Mouse (Mus musculus): ENCODE data around the gene Ctnnd2. TPM values are rescaled to one million over a fixed set of nuclear protein-coding genes. Genes with fewer than 3 reads are reported as not detected.

The Ctnnd2 gene
- polyA plus RNA-seq, 1 experiment from 2014 or later, result 26.0 TPM

DNA sequence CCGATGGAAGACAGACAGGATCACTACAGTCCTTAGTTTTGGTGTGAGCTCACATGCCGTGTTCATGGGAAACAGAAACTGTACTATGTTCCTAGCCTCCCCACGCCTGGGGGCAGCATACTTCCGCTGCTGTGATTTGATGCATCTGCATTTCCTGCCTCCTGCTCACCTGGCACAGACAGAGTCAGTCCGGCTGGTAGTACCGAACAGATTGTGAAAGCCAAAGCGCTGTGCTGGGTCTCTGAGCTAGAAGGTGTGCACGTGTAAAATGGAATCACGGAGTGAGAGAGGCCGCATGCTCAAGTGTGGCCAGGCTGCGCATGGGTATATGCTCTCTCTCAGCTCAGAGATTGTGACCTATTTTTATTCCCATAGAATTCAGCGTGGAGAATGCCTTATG, 820.0 kb downstream of the Ctnnd2 start:
- Histone ChIP-seq H3K9me3 (no peaks in the 10 kb centered on the region), H3K27ac (no peak overlapping the region), H3K36me3 (no peaks in the 10 kb centered on the region), H3K4me3 (no peak overlapping the region), H3K27me3 (ENCODE audit: insufficient read depth, poor library complexity, severe bottlenecking) (no peaks in the 10 kb centered on the region), H3K4me1 (replicated peaks) (no peaks in the 10 kb centered on the region)
- DNase-seq (ENCODE audit: low spot score), result no peak
- WGBS, result 92% methylated on average over 12 of the region's 12 CpGs

DNA sequence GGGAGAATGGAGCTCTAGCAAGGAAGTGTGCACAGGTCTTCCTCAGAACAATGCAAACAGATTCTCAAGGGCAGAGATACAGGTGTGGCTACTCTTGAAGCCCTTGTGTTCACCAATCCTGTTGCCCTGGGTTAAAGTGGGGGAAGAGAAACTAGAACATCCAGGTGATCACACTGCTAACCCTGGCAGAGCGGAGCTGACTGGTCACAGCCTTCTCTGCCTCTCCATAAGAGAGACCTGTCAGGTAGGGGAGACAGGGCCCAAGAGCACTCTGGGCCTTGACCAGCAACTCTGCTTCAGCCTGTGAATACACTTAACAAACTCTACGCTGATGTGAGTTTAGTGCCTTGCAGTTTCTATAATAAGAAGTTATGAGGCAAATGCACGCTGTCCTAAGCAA, 820.5 kb downstream of the Ctnnd2 start:
- H3K27me3 ChIP-seq (ENCODE audit: insufficient read depth, poor library complexity, severe bottlenecking), result no peaks in the 10 kb centered on the region
- H3K27ac ChIP-seq, result no peak overlapping the region
- no peaks in the 10 kb centered on the region for H3K9me3 ChIP-seq
- no peak for DNase-seq (ENCODE audit: low spot score)
- 91% methylated on average over 3 of the region's 3 CpGs for WGBS
- H3K4me3 ChIP-seq, result no peak overlapping the region
- no peaks in the 10 kb centered on the region for H3K4me1 ChIP-seq (replicated peaks)
- no peaks in the 10 kb centered on the region for H3K36me3 ChIP-seq

DNA sequence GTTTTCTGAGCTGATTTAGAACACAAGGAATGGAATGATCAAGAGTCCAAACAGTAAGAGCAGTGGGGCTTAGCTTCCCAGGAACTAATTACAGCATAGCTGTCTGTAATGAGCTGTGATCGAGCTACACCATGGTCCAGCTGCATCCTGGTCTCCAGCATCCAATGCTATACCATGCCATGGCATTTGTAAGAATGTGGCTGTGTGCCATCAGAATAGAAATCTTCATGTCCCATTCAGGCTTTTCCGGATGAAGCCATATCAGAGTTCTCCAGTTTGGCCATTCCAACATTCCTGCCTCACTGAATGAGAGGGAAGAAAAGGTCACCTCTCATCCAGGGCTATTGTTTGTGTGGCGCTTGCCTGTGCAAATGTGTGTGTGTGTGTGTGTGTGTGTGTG, 823.0 kb downstream of the Ctnnd2 start:
- WGBS, result 80% methylated on average over 3 of the region's 3 CpGs
- Histone ChIP-seq H3K27me3 (ENCODE audit: insufficient read depth, poor library complexity, severe bottlenecking) (no peaks in the 10 kb centered on the region), H3K4me3 (no peak overlapping the region), H3K9me3 (no peaks in the 10 kb centered on the region), H3K27ac (no peak overlapping the region), H3K4me1 (replicated peaks) (no peaks in the 10 kb centered on the region), H3K36me3 (no peaks in the 10 kb centered on the region)
- no peak for DNase-seq (ENCODE audit: low spot score)

DNA sequence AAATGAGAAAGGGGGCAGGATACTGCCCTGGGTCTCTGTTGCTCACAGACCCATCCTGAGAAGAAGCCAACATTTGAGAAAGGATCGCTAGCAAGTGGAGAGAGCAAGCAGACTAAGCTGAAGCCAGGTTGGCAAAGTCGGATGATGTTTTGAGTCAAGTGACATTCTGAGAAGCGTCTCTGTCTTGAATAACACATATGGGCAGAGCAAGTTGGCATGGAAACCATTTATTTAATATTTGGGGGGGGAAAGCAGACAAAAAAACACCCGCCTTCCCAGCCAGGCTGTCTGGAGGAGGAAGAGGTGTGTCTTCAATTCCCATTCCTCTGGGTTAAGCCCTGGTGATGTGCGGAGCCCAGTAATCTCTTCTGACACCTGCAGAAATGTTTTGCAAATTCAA, 832.1 kb downstream of the Ctnnd2 start:
- Histone ChIP-seq H3K9me3 (no peaks in the 10 kb centered on the region), H3K4me1 (replicated peaks) (no peaks in the 10 kb centered on the region), H3K27ac (no peak overlapping the region), H3K4me3 (no peak overlapping the region), H3K36me3 (0 out of 2 replicates have a peak, but pooled peaks cover 9% of the 10 kb centered on the region), H3K27me3 (ENCODE audit: insufficient read depth, poor library complexity, severe bottlenecking) (no peaks in the 10 kb centered on the region)
- 85% methylated on average over 5 of the region's 5 CpGs for WGBS
- DNase-seq (ENCODE audit: low spot score), result no peak

DNA sequence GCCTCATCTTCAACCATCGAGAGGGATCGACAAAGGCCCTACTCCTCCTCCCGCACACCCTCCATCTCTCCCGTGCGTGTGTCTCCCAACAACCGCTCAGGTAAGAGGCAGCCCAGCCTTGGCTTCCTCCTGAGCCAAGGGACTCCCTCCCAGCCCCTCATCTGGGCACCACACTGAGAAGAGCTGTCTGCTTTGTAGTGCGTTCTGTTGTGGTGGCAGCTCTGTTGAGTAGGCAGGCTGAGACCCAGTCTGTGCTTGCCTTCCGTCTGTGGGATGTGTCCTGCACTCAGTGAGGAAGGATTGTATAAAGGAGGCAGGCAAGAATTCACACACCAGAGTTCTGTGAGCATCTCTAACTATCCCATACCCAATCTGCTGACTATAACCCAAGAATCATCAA, 832.6 kb downstream of the Ctnnd2 start:
- Histone ChIP-seq H3K27me3 (ENCODE audit: insufficient read depth, poor library complexity, severe bottlenecking) (no peaks in the 10 kb centered on the region), H3K9me3 (no peaks in the 10 kb centered on the region), H3K36me3 (0 out of 2 replicates have a peak, but pooled peaks cover 10% of the 10 kb centered on the region), H3K4me1 (replicated peaks) (no peaks in the 10 kb centered on the region), H3K27ac (no peak overlapping the region), H3K4me3 (no peak overlapping the region)
- no peak for DNase-seq (ENCODE audit: low spot score)
- WGBS, result 81% methylated on average over 8 of the region's 8 CpGs

DNA sequence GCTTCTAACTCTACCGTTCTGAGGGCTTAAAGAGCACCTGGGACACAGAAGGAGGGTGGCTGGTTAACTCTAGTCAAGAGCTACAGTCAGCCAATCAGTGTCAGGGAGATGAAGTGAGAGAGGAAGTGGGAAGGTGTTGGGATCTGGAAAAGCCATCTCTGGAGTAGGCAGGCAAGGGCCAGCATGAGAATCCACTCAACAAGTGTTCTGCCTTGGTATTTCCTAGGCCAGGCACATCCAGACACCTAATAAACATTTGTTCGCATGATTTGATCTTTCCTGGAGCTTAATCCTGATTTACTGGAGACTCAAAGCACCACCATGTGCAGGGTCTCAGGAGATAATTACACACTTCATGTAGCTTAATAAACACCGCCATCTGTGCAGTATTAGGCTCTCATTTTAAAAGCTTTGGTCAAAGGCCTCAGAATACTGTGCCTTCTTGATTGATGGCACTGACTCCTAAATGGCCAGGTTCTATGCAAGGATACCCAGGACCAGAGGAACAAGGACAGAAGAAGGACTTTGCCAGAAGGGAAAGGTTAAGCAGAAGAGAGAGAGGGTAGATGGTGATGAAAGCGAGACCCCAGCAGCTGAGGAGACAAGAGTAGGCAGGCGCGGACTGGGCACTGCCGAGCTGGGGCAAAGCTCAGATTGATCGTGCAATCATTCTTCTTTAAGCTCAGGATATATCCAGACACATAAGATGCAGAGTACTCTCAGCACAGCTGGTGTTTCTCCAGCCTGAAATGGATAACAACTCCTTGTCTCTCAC, 833.8 kb downstream of the Ctnnd2 start:
- WGBS, result 92% methylated on average over 8 of the region's 8 CpGs

DNA sequence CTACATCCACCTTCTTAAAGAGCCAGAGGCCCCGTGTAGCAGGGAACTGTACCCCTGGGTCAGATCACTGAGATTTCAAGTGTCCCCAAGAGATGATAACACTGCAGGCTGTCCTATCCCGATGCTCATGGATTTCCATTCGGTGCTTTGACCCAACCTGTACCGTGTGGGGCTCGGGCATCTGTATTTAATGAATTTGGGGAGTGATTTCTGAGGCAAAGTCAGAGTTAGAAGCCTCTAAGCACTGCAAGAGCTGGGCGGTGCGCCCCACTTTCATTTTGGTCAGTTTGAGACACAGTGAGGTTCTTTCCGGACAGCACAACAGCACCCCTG, 834.4 kb downstream of the Ctnnd2 start:
- WGBS, result 93% methylated on average over 8 of the region's 8 CpGs
- no peak for DNase-seq (ENCODE audit: low spot score)
- Histone ChIP-seq H3K27ac (no peak overlapping the region), H3K36me3 (0 out of 2 replicates have a peak, but pooled peaks cover 10% of the 10 kb centered on the region), H3K4me3 (no peak overlapping the region), H3K27me3 (ENCODE audit: insufficient read depth, poor library complexity, severe bottlenecking) (no peaks in the 10 kb centered on the region), H3K9me3 (no peaks in the 10 kb centered on the region), H3K4me1 (replicated peaks) (no peaks in the 10 kb centered on the region)

More for the DNA sequence above, 833.8 kb downstream of the Ctnnd2 start:
- no peak overlapping the region for H3K4me3 ChIP-seq
- H3K27me3 ChIP-seq (ENCODE audit: insufficient read depth, poor library complexity, severe bottlenecking), result no peaks in the 10 kb centered on the region
- H3K36me3 ChIP-seq, result 0 out of 2 replicates have a peak, but pooled peaks cover 10% of the 10 kb centered on the region
- no peaks in the 10 kb centered on the region for H3K9me3 ChIP-seq
- no peak for DNase-seq (ENCODE audit: low spot score)
- no peak overlapping the region for H3K27ac ChIP-seq
- no peaks in the 10 kb centered on the region for H3K4me1 ChIP-seq (replicated peaks)

DNA sequence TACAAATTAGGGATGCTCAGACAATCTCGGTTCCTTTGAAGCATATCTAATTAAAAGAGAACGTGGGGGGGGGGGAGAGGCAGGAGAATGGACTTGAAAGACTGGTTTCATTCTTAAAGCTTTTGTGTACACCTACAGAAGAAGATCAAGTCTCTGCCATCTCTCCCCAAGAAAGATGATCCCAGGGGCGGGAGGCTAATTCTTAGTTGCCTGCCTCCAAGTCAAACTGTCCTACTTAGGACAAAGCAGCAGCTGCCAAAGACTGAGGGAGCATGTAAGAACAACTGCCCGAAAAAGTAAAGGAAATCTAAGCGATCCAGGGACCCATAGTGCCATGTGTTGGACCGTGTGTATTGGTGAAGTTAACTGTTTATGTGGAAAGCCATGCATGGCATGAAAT, 836.2 kb downstream of the Ctnnd2 start:
- no peak overlapping the region for H3K27ac ChIP-seq
- no peak overlapping the region for H3K4me3 ChIP-seq
- H3K27me3 ChIP-seq (ENCODE audit: insufficient read depth, poor library complexity, severe bottlenecking), result no peaks in the 10 kb centered on the region
- WGBS, result 71% methylated on average over 6 of the region's 6 CpGs
- H3K36me3 ChIP-seq, result 0 out of 2 replicates have a peak, but pooled peaks cover 10% of the 10 kb centered on the region
- no peaks in the 10 kb centered on the region for H3K4me1 ChIP-seq (replicated peaks)
- DNase-seq (ENCODE audit: low spot score), result no peak
- no peaks in the 10 kb centered on the region for H3K9me3 ChIP-seq

DNA sequence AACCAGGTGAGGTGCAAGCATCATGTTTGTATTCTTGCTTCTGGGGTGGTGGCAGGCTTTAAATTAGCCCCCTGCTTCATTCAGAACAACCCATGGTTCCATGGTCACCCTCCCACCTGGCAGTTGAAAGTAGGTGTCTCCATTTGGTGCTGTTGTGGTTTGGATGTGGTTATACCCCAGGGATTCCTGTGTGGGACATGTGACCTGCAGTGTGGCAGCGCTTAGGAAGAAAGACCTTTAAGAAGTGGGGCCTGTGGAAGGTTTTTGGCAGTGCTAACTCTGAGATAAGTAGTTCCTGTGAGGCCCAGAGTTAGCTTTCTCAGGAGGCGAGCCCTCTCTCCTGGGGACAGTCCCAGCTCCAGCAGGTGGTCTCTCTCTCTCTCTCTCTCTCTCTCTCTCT, 848.4 kb downstream of the Ctnnd2 start:
- WGBS, result 70% methylated on average over 2 of the region's 2 CpGs
- no peaks in the 10 kb centered on the region for H3K9me3 ChIP-seq
- H3K27me3 ChIP-seq (ENCODE audit: insufficient read depth, poor library complexity, severe bottlenecking), result no peaks in the 10 kb centered on the region
- no peaks in the 10 kb centered on the region for H3K36me3 ChIP-seq
- H3K27ac ChIP-seq, result no peak overlapping the region
- H3K4me3 ChIP-seq, result no peak overlapping the region
- no peak for DNase-seq (ENCODE audit: low spot score)
- 0 out of 2 replicates have a peak, but pooled peaks cover 7% of the 10 kb centered on the region for H3K4me1 ChIP-seq (replicated peaks)

DNA sequence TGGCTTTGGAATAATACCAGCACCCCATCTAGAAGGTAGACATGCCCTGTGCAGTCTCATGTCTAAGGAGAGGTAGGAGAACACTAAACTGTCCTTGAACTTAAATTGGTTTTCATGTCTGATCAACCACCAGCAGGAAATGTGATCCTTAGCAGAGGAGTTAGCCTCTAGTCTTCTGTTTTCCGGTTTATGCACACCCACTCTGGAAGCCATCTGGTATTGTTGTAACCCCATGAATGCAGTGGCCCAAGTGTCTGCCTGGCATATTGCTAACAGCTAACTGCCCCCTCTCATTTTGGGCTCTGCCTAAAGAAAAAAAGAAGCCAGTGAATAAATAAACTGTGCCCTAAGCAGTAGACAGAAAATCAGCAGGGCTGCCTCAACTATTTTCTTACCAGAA, 849.6 kb downstream of the Ctnnd2 start:
- no peaks in the 10 kb centered on the region for H3K36me3 ChIP-seq
- no peaks in the 10 kb centered on the region for H3K9me3 ChIP-seq
- 0 out of 2 replicates have a peak, but pooled peaks cover 7% of the 10 kb centered on the region for H3K4me1 ChIP-seq (replicated peaks)
- 64% methylated on average over 1 of the region's 1 CpGs for WGBS
- no peak overlapping the region for H3K27ac ChIP-seq
- no peak for DNase-seq (ENCODE audit: low spot score)
- no peak overlapping the region for H3K4me3 ChIP-seq
- no peaks in the 10 kb centered on the region for H3K27me3 ChIP-seq (ENCODE audit: insufficient read depth, poor library complexity, severe bottlenecking)

DNA sequence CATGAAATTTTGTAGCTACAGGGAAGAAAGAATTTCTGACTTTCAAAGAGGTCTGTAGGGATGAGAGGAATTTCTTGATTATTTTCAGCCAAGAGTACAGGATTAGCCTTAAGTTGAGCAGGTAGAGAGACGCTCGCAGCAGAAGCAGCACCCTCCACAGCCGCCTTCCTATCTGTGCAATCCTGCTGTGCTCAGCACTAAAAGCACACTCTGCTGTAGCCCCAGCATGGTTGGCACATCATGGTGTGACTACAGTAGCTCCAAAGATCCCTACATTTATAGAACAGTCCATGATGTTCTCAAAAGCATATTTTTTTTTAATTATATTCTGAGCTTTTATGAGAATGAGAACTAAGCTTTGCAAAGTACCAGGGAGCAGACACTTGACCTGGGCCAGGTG, 850.1 kb downstream of the Ctnnd2 start:
- Histone ChIP-seq H3K4me3 (no peak overlapping the region), H3K27ac (no peak overlapping the region), H3K4me1 (replicated peaks) (0 out of 2 replicates have a peak, but pooled peaks cover 7% of the 10 kb centered on the region), H3K9me3 (no peaks in the 10 kb centered on the region), H3K27me3 (ENCODE audit: insufficient read depth, poor library complexity, severe bottlenecking) (no peaks in the 10 kb centered on the region), H3K36me3 (peaks cover 4% of the 10 kb centered on the region)
- no peak for DNase-seq (ENCODE audit: low spot score)
- 94% methylated on average over 3 of the region's 3 CpGs for WGBS

DNA sequence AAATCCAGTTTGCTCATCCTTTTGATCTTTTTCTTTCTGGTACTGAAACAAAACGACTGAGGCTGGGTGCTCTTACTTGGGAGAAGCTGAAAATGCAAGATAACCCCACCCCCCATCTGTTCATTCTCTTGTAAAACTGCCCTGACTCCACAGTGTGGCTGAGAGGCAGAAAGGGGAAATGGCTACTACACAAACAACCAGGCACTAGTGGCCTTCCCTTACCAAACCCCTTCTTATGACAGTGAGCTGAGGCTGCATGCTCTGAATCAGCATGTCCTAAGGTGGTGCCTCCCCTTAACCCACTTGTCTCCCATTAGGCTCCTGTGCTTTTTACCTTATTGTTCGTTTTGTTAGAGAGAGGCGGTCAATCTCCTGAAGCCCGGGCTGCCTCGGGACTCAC, 851.4 kb downstream of the Ctnnd2 start:
- Histone ChIP-seq H3K9me3 (no peaks in the 10 kb centered on the region), H3K36me3 (peaks cover 10% of the 10 kb centered on the region), H3K4me3 (no peak overlapping the region), H3K4me1 (replicated peaks) (no peaks in the 10 kb centered on the region), H3K27me3 (ENCODE audit: insufficient read depth, poor library complexity, severe bottlenecking) (no peaks in the 10 kb centered on the region), H3K27ac (no peak overlapping the region)
- no peak for DNase-seq (ENCODE audit: low spot score)
- 88% methylated on average over 5 of the region's 5 CpGs for WGBS

DNA sequence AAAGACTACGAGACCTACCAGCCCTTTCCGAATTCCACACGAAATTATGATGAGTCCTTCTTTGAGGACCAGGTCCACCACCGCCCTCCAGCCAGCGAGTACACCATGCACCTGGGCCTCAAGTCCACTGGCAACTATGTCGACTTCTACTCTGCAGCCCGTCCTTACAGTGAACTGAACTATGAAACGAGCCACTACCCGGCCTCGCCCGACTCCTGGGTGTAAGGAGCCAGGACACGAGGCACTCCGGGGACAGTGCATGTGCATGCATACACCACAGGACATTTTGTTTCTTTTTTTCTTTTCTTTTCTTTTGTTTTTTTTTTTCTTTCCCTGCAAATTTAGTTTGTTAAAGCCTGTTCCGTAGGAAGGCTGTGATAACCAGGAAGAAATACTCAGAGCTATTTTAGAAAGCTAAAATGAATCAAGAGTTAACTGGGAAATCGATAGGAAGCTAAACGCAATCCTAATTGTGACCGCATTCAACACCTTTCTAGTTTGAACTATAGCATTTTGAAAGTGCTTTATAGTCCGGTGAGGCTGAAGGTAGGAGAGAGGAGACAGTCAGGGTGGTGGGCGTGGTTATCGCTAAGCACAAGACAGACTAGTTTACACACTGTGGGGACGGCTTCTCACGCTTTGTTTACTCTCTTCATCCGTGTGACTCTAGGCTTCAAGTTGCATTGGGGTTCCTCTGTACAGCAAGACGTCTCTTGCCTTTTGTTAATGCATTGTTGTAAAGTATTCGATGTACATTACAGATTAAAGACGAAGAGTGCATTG, 855.2 kb downstream of the Ctnnd2 start:
- Histone ChIP-seq H3K9me3 (no peaks in the 10 kb centered on the region), H3K4me3 (no peak overlapping the region), H3K27ac (no peak overlapping the region), H3K4me1 (replicated peaks) (no peaks in the 10 kb centered on the region), H3K27me3 (ENCODE audit: insufficient read depth, poor library complexity, severe bottlenecking) (no peaks in the 10 kb centered on the region), H3K36me3 (peaks cover 10% of the 10 kb centered on the region)
- DNase-seq (ENCODE audit: low spot score), result no peak
- WGBS, result 89% methylated on average over 26 of the region's 26 CpGs
